In the genomic region with DNA sequence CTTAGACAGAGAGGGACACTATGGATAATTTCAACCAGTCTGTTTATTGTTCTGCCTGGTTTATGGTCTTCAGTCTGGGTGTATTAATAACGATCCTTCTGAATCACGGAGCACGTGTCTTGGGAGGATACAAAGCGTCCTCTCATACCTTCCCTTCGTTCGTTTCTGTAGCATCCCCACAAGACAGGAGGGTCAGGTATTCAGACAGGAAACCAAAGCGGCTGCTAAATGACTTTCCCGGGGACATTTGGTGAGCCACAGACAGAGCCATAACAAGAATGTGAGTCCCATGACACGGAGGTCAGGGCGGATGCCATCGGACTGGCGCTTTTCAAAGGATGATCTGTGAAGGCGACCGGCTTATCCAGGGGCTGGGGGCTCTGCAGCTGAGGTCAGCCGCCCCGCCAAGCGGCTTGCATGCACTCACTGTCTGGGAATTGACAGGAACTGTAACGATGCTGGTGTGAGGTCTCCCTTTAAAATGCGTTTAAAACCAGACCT, we compare ENCODE assay signal across 9 mouse cellular contexts.
A peak's percentile ranks its signal among the peaks of the same experiment; 100 is the strongest.
DNase-seq lines count a peak whose midpoint lies in the region; ATAC-seq and TF ChIP-seq lines count a peak whose summit lies in the region.
"Had no signal": no experiment of that assay in that cellular context is flagged by ENCODE, and none has a peak within 500 bp of the region (broad histone marks: within the 10 kb centered on the region; RNA-seq: fewer than 3 reads in every experiment).

No protein-coding gene starts in this region.

- no peak for ATAC-seq in lung, embryonic 15.5 days (ENCODE audit: borderline replicate concordance, extremely low read depth, low FRiP score, low TSS enrichment)
- no peak for ATAC-seq in lung, postnatal 0 days
- peak; percentile 57 for ATAC-seq in hindbrain, embryonic 11.5 days (ENCODE audit: low FRiP score)
- ATAC-seq in liver, postnatal 0 days, result no peak

- H3K4me1 ChIP-seq in lung, embryonic 15.5 days, result peaks cover 7% of the 10 kb centered on the region
- no peaks in the 10 kb centered on the region for H3K4me1 ChIP-seq in lung, postnatal 0 days (ENCODE audit: insufficient read depth, low read depth, low read length)
- no peaks in the 10 kb centered on the region for H3K4me1 ChIP-seq in hindbrain, embryonic 11.5 days (replicated peaks; ENCODE audit: control insufficient read depth, insufficient read depth, low read length)
- no peaks in the 10 kb centered on the region for H3K4me1 ChIP-seq in liver, postnatal 0 days (ENCODE audit: insufficient read depth)

- WGBS in lung, embryonic 15.5 days, result 4% methylated on average over 19 of the region's 19 CpGs
- 8% methylated on average over 19 of the region's 19 CpGs for WGBS in lung, postnatal 0 days
- 12% methylated on average over 19 of the region's 19 CpGs for whole genome bisulfite sequencing in hindbrain, embryonic 11.5 days
- WGBS in liver, postnatal 0 days (ENCODE audit: insufficient replicate concordance), result 13% methylated on average over 19 of the region's 19 CpGs

- H3K4me3 ChIP-seq in lung, embryonic 15.5 days, result no peak overlapping the region
- no peak overlapping the region for H3K4me3 ChIP-seq in lung, postnatal 0 days (ENCODE audit: low read depth, low read length)
- no peak overlapping the region for H3K4me3 ChIP-seq in hindbrain, embryonic 11.5 days (ENCODE audit: low read depth, low read length)
- no peak overlapping the region for H3K4me3 ChIP-seq in liver, postnatal 0 days (ENCODE audit: low read depth, low read length)
- H3K4me3 ChIP-seq: myocyte had no signal

- H3K27ac ChIP-seq in lung, embryonic 15.5 days, result no peak overlapping the region
- no peak overlapping the region for H3K27ac ChIP-seq in lung, postnatal 0 days (ENCODE audit: low read length)
- no peak overlapping the region for H3K27ac ChIP-seq in hindbrain, embryonic 11.5 days (ENCODE audit: low read depth, low read length)
- no peak overlapping the region for H3K27ac ChIP-seq in liver, postnatal 0 days (ENCODE audit: low read depth)

- no peak for TF ChIP-seq EP300 in lung, postnatal 0 days (IDR thresholded peaks at IDR 0.05)
- no peak for TF ChIP-seq EP300 in liver, postnatal 0 days (IDR thresholded peaks at IDR 0.05; ENCODE audit: low read depth)

- no peaks in the 10 kb centered on the region for H3K27me3 ChIP-seq in lung, embryonic 15.5 days
- H3K27me3 ChIP-seq in lung, postnatal 0 days (replicated peaks; ENCODE audit: insufficient read depth, low read length), result no peaks in the 10 kb centered on the region
- H3K27me3 ChIP-seq in hindbrain, embryonic 11.5 days (ENCODE audit: control insufficient read depth, insufficient read depth, low read length), result no peaks in the 10 kb centered on the region
- H3K27me3 ChIP-seq in liver, postnatal 0 days (ENCODE audit: insufficient read depth, low read length), result no peaks in the 10 kb centered on the region

- H3K9me3 ChIP-seq in lung, embryonic 15.5 days, result no peaks in the 10 kb centered on the region
- H3K9me3 ChIP-seq in lung, postnatal 0 days (ENCODE audit: low read length), result no peaks in the 10 kb centered on the region
- H3K9me3 ChIP-seq in hindbrain, embryonic 11.5 days (ENCODE audit: control insufficient read depth, low read length), result no peaks in the 10 kb centered on the region
- H3K9me3 ChIP-seq in liver, postnatal 0 days (ENCODE audit: low read length), result no peaks in the 10 kb centered on the region

- no peaks in the 10 kb centered on the region for H3K36me3 ChIP-seq in lung, embryonic 15.5 days
- H3K36me3 ChIP-seq in lung, postnatal 0 days (ENCODE audit: insufficient read depth, low read length), result no peaks in the 10 kb centered on the region
- H3K36me3 ChIP-seq in hindbrain, embryonic 11.5 days (ENCODE audit: control insufficient read depth, insufficient read depth, low read length), result no peaks in the 10 kb centered on the region
- H3K36me3 ChIP-seq in liver, postnatal 0 days (replicated peaks; ENCODE audit: insufficient read depth, low read length), result no peaks in the 10 kb centered on the region

- no peak for TF ChIP-seq CTCF in lung, postnatal 0 days (IDR thresholded peaks at IDR 0.05)
- TF ChIP-seq CTCF in liver, postnatal 0 days (IDR thresholded peaks at IDR 0.05; ENCODE audit: low read depth), result no peak

- no peak for DNase-seq in lung, postnatal 0 days (ENCODE audit: low spot score)
- DNase-seq in hindbrain, embryonic 11.5 days (ENCODE audit: low spot score), result peak; percentile 60
- DNase-seq in liver, postnatal 0 days, result no peak
- DNase-seq in left cerebral cortex, adult 9 months (ENCODE audit: low spot score in 2 of 2), result no peak
- no peak for DNase-seq in adrenal gland, adult 2 months
- DNase-seq in gastrocnemius, adult 18-20 months (ENCODE audit: low spot score), result no peak
- no peak for DNase-seq in cerebellum, adult 11-12 months

- no peak overlapping the region for H3K9ac ChIP-seq in lung, embryonic 15.5 days
- no peak overlapping the region for H3K9ac ChIP-seq in lung, postnatal 0 days (replicated peaks; ENCODE audit: low read depth)
- peak overlapping the region; percentile 27; the same call in 1 of the 2 replicates for H3K9ac ChIP-seq in hindbrain, embryonic 11.5 days (ENCODE audit: low read depth, low read length)
- H3K9ac ChIP-seq in liver, postnatal 0 days (replicated peaks), result no peak overlapping the region

- peak overlapping the region; percentile 41 for H3K4me2 ChIP-seq in lung, embryonic 15.5 days
- no peak overlapping the region for H3K4me2 ChIP-seq in lung, postnatal 0 days (replicated peaks; ENCODE audit: low read depth, low read length)
- peak overlapping the region; percentile 34 for H3K4me2 ChIP-seq in hindbrain, embryonic 11.5 days (replicated peaks; ENCODE audit: low read depth, low read length)
- H3K4me2 ChIP-seq in liver, postnatal 0 days (ENCODE audit: low read depth, low read length), result peak overlapping the region; percentile 35; the same call in 1 of the 2 replicates
